Mouse (Mus musculus) large intestine, adult 2 months (tissue): Measurements from ENCODE around the gene Pilrb2. TPM values are rescaled to one million over a fixed set of nuclear protein-coding genes. Genes with fewer than 3 reads are reported as not detected.
"Not testable (repeated sequence)": the region's sequence is repeated elsewhere in the genome, so short reads cannot be mapped to it uniquely, and the experiment has no call there.

Source experiments
- DNase-seq: peaks from one replicate; pipeline ENCODE4 v3.0.0-alpha.2; 2012; ENCODE audit warnings: low read depth, low spot score
- whole genome bisulfite sequencing: fragments of 180-500 bp; shearing (Covaris S2); methylation state at CpG from one replicate; pipeline ENCODE4 v1.1.7; 2018; 5-methylcytosine and 5-hydroxymethylcytosine counted together
- polyA plus RNA-seq: library from polyadenylated mRNA; depleted of rRNA; stranded (reverse); fragments of >200 nt; gene quantifications from 2 replicates; pipeline ENCODE4 v1.2.3, GENCODE M21; 2012; rRNA removed

The Pilrb2 gene
- polyA plus RNA-seq, 1 experiment: 7.5 TPM

- no peak for DNase-seq
Observed at GRCm38 (mm10) chr5:137836611-137837010, 35.0 kb downstream of the Pilrb2 start.

DNA sequence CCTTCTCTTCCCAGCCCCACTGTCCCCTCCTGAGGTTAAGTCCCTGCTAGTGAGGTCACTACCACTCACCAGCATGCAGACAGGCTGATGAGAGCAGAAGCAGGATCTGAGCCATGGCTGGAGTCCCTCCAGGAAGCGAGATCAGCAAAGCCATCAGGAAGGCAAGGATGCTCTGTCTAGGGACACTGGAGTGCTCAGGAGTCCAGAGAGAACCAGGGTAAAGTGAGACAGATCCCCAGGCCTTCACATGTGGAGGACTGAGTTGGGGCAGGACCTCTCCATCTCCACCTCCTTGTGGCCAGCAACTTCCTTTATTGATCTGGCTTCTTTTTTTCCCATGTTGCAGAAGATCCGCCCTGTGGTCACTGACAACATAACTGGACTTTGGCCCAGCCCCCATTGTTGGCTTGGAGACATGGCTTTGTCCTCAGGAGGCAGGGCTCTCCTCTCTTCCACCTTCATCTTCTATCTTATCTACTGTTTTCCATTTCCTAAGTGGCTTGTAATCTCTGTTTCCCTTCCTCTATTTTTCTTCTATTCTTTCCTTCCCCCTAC, 35.6 kb downstream of the Pilrb2 start, which contains the start of gene Pilra:
Gene Pilra, minus strand, starts transcription at position 316 of the 555 bp plus-strand sequence.
- 34% methylated on average over 2 of the region's 2 CpGs for WGBS
- DNase-seq: not testable (repeated sequence)

- 49% methylated on average over 4 of the region's 4 CpGs for WGBS
- DNase-seq: no peak
Observed at GRCm38 (mm10) chr5:137833500-137833899, 38.1 kb downstream of the Pilrb2 start.

- DNase-seq: no peak
- WGBS: 70% methylated on average over 6 of the region's 6 CpGs
Observed at GRCm38 (mm10) chr5:137831506-137831905, 40.1 kb downstream of the Pilrb2 start.

DNA sequence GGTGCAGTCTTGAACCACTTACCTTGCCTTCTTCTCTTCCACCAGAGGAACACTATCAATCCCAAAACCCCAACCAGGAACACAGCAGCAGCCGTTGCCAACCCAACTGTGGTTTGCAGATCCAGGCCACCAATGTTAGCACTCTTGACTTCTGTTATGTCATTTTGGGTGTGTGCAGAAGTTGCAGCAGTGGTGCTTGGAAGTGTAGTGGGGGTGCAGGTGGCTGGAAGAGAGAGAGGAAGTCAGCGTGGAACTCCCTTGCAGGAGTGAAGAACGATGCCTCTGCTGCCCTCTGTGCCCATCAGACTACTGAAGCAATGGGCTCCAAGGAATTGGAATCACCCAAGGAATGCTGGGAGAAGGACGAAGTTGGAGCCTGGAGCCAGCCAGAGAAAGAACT, 40.5 kb downstream of the Pilrb2 start:
- DNase-seq: no peak
- WGBS: 73% methylated on average over 4 of the region's 4 CpGs

GRCm38 (mm10) chr5:137830238-137830637, 41.4 kb downstream of the Pilrb2 start:
- DNase-seq: no peak
- WGBS: 79% methylated on average over 7 of the region's 7 CpGs

DNA sequence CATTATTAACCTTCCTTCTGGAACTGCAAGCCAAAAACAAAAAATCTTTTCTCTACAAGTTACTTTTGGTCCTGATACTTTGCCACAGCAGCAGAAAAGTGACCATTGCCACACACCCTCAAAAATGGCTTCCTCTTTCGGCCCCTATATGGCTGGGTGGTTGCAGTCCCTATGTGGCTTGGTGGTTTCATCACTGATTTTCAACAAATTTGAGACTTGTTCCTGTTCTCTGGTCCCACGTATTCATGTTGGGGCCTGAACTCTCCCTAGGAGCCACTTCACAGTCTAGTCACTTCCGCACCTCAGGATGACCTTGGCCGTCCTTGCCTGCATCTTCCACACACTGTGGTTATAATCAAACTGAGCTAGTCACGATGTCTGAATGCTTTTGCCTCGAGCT, 42.9 kb downstream of the Pilrb2 start:
- no peak for DNase-seq
- 80% methylated on average over 6 of the region's 6 CpGs for WGBS

- DNase-seq: no peak
- 63% methylated on average over 7 of the region's 7 CpGs for WGBS
Observed at GRCm38 (mm10) chr5:137826421-137826820, 45.2 kb downstream of the Pilrb2 start.

DNA sequence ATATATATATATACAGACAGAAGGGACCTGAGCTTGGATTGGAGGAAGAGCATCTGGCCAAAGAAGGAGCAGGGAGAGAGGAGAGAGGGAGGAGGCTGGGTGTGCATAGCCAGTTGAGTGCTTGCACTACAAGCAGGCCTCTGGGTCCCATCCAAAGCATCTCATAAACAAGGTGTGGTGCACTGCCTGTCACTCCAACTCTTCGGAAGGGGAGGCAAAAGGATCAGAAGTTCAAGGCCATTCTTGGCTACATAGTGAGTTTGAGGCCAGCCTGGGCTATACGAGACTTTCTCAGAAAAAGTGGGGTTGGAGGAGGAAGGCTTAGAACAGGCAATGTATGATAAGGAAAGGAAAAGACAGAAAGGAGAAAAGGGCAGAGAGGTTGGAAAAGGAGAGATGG, 45.6 kb downstream of the Pilrb2 start:
- DNase-seq: no peak
- 46% methylated on average over 2 of the region's 2 CpGs for WGBS

DNA sequence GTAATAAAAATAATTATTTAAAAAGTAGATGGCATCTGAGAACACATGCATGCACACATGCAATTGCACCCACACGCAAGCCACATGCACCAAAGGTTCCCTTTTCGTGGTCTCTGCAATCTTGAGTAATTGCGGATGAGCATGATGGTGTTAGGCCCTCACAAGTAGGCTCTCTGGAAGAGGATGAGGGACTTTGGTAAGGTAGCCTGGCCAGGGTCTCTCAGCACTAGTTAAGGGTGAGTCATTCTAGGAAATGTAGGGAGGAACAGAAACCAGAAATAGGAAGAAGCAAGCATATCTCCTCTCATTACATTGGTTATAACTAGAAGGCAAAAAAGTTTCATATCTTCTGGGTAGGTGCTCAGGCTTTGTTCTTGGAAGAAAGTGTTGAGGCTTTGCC, 46.6 kb downstream of the Pilrb2 start:
- 90% methylated on average over 3 of the region's 3 CpGs for WGBS
- no peak for DNase-seq

- no peak for DNase-seq
- 82% methylated on average over 6 of the region's 6 CpGs for WGBS
Observed at GRCm38 (mm10) chr5:137823455-137824045, 48.1 kb downstream of the Pilrb2 start.

GRCm38 (mm10) chr5:137822602-137823001, 49.0 kb downstream of the Pilrb2 start:
- 86% methylated on average over 1 of the region's 1 CpGs for WGBS
- DNase-seq: no peak

GRCm38 (mm10) chr5:137822126-137822525, 49.5 kb downstream of the Pilrb2 start:
- WGBS: 60% methylated on average over 4 of the region's 4 CpGs
- no peak for DNase-seq

GRCm38 (mm10) chr5:137817466-137818222, 54.0 kb downstream of the Pilrb2 start:
- no peak for DNase-seq
- WGBS: 36% methylated on average over 4 of the region's 4 CpGs

Other genes starting within 250 kb of the Pilrb2 start
- gene Fbxo24, start 242.8 kb downstream of the Pilrb2 start, polyA plus RNA-seq: 0.25 and 0.37 TPM in 2 replicates
- gene Lrch4, start 242.7 kb downstream of the Pilrb2 start, polyA plus RNA-seq: 25.5 and 43.8 TPM in 2 replicates
- 16.2 and 24.0 TPM in 2 replicates for gene Gm20605, start 242.6 kb downstream of the Pilrb2 start, polyA plus RNA-seq
- gene Sap25, start 230.5 kb downstream of the Pilrb2 start, polyA plus RNA-seq: 67.0 and 85.5 TPM in 2 replicates
- 0.71 and 0.90 TPM in 2 replicates for gene Irs3, start 226.1 kb downstream of the Pilrb2 start, polyA plus RNA-seq
- gene Agfg2, start 187.1 kb downstream of the Pilrb2 start, polyA plus RNA-seq: 11.9 and 14.8 TPM in 2 replicates
- gene Nyap1, start 130.2 kb downstream of the Pilrb2 start, polyA plus RNA-seq: 5.0 and 8.0 TPM in 2 replicates
- gene Tsc22d4, start 126.1 kb downstream of the Pilrb2 start, polyA plus RNA-seq: 121 and 125 TPM in 2 replicates
- gene Ppp1r35, start 93.0 kb downstream of the Pilrb2 start, polyA plus RNA-seq: 31.2 and 34.9 TPM in 2 replicates
- gene Mepce, start 84.2 kb downstream of the Pilrb2 start, polyA plus RNA-seq: 33.7 and 40.1 TPM in 2 replicates
- gene Zcwpw1, start 84.0 kb downstream of the Pilrb2 start, polyA plus RNA-seq: 0.48 and 0.84 TPM in 2 replicates
- 9.9 and 12.5 TPM in 2 replicates for gene Pilra, start 35.5 kb downstream of the Pilrb2 start, polyA plus RNA-seq
- 6.6 and 8.9 TPM in 2 replicates for gene Pilrb1, start 13.7 kb downstream of the Pilrb2 start, polyA plus RNA-seq
- gene Cyp3a13, start 49.8 kb upstream of the Pilrb2 start, polyA plus RNA-seq: 23.5 and 51.9 TPM in 2 replicates
- gene Gjc3, start 91.3 kb upstream of the Pilrb2 start, polyA plus RNA-seq: 0.11 and 0.16 TPM in 2 replicates
- gene Azgp1, start 109.7 kb upstream of the Pilrb2 start, polyA plus RNA-seq: 0.17 TPM in 1 of 2 replicates, not detected in the other
- not detected in 2 replicates for gene Smok3a, start 149.4 kb upstream of the Pilrb2 start, polyA plus RNA-seq
- not detected in 2 replicates for gene Smok3b, start 149.6 kb upstream of the Pilrb2 start, polyA plus RNA-seq
- gene Smok3c, start 181.4 kb upstream of the Pilrb2 start, polyA plus RNA-seq: not detected in 2 replicates
- 2.9 and 5.3 TPM in 2 replicates for gene Zkscan1, start 213.3 kb upstream of the Pilrb2 start, polyA plus RNA-seq
- gene Zscan21, start 245.1 kb upstream of the Pilrb2 start, polyA plus RNA-seq: 7.2 and 7.5 TPM in 2 replicates